Mouse (Mus musculus): ENCODE data around the gene Tecpr2.

The Tecpr2 gene

GRCm38 (mm10) chr12:110948082-110948909 is 59.2 kb downstream of the Tecpr2 start:
- peak; percentile 82 for DNase-seq (ENCODE audit: low read depth, low spot score)

DNA sequence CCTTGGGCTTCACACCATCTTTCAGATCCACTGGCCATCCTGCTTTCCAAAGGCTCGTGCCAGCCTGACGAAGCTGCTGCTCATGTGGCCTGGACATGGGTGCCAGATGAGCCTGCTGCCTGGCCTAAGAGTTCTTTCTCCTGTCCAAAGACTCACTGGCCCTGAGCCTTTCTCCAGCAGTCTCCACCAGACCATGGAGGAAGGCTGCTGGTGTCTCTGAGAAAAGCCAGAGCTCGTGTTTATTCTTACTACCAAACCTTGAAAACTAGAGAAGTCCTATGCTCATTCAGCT is 59.8 kb downstream of the Tecpr2 start:
- peak; percentile 64 for DNase-seq (ENCODE audit: low read depth, low spot score)

GRCm38 (mm10) chr12:110949410-110949809 is 60.3 kb downstream of the Tecpr2 start:
- peak; percentile 56 for DNase-seq (ENCODE audit: low read depth, low spot score)

- no peak for DNase-seq (ENCODE audit: low read depth, low spot score)
Measured at GRCm38 (mm10) chr12:110950151-110950550, 61.1 kb downstream of the Tecpr2 start.

DNA sequence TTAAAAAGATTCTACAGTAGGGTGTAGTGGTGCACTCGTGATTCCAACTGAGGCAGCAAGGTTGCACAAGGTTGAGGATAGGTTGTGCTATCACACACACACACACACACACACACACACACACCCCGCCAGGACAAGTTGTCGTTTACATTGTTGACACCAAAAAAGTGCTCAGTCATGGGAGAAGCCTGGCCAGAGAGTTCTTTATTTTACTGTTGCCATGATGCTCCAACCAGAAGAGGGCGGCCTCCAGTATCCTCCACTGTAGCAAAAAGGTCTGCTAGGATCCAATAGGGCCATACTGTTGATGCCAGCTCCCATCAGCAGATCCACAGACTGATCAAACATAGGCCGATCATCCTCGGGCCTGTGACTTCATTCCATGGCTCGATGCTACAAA is 62.2 kb downstream of the Tecpr2 start:
- no peak for DNase-seq (ENCODE audit: low read depth, low spot score)

- no peak for DNase-seq (ENCODE audit: low read depth, low spot score)
Measured at GRCm38 (mm10) chr12:110952628-110953385, 63.7 kb downstream of the Tecpr2 start.

GRCm38 (mm10) chr12:110953443-110953842 is 64.4 kb downstream of the Tecpr2 start:
- DNase-seq (ENCODE audit: low read depth, low spot score): no peak

DNA sequence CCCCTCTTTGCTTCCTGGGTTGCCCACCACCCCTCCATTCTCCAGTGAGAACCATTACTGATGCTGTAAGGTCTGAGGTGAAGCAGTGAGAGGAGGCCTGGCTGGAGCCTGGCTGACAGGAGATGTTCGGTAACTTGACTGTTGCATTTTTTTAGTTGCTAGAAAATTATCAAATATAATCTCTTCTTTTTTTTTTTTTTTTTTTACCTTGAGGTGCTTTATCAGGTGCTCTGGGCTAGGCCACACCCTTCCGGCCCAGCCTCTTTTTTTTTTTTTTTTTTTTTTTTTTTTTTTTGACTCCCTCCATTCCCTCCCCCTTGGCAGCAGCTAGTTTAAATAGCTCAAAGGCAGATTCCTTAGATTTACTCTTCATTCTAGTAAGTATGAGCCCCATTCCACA is 64.8 kb downstream of the Tecpr2 start:
- no peak for DNase-seq (ENCODE audit: low read depth, low spot score)

- no peak for DNase-seq (ENCODE audit: low read depth, low spot score)
Measured at GRCm38 (mm10) chr12:110954351-110954991, 65.4 kb downstream of the Tecpr2 start.

DNA sequence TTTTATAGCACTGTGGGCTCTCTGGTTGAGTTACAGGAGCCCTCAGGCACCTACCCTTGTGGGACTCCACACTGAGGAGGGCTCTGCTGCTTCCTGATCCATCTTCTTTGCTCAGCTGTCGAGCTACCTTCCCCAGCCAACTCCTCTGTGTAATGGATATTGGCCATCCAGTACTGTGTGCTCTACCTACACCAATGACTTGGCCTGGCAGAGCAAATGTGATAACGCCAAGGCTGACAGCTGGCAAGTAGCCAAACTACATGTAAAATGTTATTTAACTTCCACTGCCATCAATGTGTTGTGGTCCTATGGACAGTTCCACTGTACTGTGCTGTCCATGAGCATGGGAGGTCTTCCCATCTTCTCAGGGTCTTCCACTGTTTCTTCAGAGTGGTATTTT is 72.9 kb downstream of the Tecpr2 start:
- DNase-seq (ENCODE audit: low read depth, low spot score): no peak

GRCm38 (mm10) chr12:110965500-110965899 is 76.4 kb downstream of the Tecpr2 start:
- DNase-seq (ENCODE audit: low read depth, low spot score): no peak

GRCm38 (mm10) chr12:110966079-110966478 is 77.0 kb downstream of the Tecpr2 start:
- DNase-seq (ENCODE audit: low read depth, low spot score): no peak

GRCm38 (mm10) chr12:110967146-110967545 is 78.1 kb downstream of the Tecpr2 start:
- DNase-seq (ENCODE audit: low read depth, low spot score): no peak

DNA sequence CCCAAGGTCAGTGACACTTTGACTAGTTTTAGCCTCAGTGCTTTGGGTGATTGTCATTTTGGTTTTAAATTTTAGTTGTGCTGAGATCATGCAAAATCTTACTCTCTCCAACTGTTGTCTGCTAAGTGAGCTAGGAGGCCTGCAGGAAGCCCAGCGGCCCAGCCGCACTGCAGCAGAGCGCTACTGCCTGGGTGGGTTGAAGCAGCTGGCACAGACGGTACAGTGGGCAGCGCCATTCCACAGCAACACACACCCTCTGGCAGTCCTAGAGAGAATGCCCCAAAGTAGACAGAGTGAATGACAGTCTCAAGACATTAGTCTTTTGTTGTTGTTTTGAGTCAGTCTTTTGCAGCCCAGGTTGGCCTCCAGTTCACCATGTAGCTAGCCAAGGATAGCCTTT is 81.3 kb downstream of the Tecpr2 start:
- no peak for DNase-seq (ENCODE audit: low read depth, low spot score)

DNA sequence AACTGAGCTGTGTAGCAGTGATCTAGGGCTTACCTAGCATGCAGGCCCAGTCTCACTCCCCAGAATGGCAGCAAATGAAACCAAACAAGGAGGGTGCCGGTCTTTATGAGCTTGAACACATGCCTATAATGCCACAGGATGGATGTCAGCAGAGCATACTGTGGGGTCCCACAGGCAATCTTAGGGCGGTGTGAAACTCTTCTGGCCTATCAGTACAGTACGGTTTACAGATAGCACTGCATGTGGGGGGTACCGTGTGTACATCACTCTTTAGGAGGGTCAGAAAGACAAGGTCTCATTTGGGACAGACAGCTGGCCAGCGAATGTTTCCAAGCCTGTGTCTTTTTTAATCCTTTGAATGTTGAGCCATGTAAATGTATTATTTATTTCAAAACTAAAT is 82.9 kb downstream of the Tecpr2 start:
- no peak for DNase-seq (ENCODE audit: low read depth, low spot score)

DNA sequence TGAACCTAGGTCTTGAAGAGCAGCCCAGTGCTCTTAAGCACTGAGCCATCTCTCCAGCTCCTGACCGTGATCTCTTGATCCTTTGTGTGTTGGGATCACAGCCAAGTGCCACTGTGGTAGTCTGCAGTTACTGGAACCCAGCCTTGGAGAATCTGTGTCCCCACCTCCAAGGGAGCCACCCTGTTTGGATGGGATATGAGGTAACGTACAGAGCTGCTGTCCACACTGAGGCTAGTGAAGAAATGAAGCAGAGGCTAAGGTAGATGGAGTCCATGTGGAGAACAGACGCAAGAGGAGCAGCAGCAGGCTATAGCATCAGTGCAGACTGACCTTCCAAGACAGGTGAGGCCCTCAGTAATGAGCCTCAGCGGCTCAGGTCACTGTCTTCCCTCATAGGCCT is 84.8 kb downstream of the Tecpr2 start:
- DNase-seq (ENCODE audit: low read depth, low spot score): no peak

GRCm38 (mm10) chr12:110974295-110974694 is 85.2 kb downstream of the Tecpr2 start:
- DNase-seq (ENCODE audit: low read depth, low spot score): peak; percentile 71

DNA sequence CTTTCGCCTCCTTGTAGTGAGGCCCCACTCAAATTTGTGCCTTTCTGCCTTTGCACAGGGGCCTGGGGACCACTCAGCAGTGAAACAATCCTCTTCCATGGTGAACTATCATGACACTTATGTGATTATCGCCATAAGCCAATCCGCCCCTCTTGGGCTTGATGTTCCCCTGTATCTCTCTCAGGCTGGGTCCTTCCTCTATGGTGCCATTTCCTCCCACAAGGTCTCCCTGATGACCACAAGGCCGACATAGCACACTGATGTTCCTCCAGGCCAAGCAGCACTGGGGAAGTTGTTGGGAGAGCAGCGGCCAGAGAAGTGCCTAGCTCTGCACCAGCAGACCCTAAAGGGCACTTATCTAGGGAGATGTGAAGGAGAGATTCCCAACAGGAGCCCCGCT is 85.7 kb downstream of the Tecpr2 start:
- no peak for DNase-seq (ENCODE audit: low read depth, low spot score)

DNA sequence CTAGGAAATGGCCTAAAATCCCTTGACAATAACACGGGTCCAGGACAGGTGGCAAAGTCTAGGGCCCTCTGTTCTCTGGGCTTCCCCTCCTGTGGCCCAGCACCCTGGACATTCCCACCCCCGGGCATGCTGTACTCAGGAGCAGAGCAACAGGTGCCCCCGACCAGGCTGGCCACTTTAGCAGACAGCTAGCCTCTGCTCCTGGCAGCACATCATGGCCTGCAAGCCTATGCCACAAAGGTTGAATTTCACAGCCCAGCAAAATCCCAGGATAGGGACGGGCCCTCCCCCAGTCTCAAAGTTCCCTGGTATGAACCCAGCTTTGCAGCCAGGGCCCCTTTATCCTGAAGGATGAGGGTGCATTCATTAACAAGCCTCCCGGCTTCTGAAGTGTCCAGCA is 86.3 kb downstream of the Tecpr2 start:
- peak; percentile 88 for DNase-seq (ENCODE audit: low read depth, low spot score)

- peak; percentile 95 for DNase-seq (ENCODE audit: low read depth, low spot score)
Measured at GRCm38 (mm10) chr12:110975838-110976468, 86.9 kb downstream of the Tecpr2 start.

DNA sequence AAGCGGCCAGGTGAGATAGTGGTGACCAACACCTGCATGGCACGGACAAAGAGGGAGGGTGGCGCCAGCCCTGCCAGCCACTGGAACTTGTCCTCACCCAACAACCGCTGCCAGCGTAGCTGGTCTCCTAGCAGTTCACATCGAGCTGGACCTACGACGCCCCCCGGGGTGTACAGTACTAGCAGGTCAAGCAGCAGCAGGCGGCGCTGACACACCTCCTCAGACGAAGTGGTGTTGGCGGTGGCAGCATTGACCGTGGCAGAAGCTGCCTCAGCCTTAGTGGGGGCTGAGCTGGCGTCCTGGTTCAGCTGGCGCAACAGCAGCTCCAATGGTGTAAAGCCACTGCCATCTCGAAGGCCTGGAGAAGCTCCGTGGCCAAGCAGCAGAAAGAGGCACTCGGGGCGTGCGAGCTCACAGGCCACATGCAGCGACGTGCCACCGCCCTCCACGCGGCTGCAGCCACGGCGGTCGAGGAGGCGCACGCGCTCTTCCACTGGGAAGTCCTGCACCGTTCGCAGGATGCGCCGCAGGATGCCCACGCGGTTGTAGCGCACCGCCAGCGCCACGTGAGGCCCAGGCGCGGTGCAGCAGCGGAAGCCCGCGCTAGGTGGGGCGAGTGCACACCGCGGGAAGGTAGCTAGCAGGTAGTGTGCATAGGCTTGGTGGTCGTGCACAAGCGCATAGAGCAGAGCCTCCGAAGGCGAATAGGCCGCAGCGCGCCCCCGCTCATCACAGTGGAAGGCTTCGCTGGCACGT is 87.7 kb downstream of the Tecpr2 start:
- DNase-seq (ENCODE audit: low read depth, low spot score): no peak

All from skeletal muscle tissue, adult 2 months (tissue).